Mouse (Mus musculus): Measurements from ENCODE around the gene Klc1. TPM values are rescaled to one million over a fixed set of nuclear protein-coding genes. Genes with fewer than 3 reads are reported as not detected.

The Klc1 gene
- total and polyA plus RNA-seq, 2 experiments from 2014 or later, result 596 to 640 TPM

GRCm38 (mm10) chr12:111817991-111818390 is 59.3 kb downstream of the Klc1 start:
- Histone ChIP-seq H3K9ac (no peak overlapping the region), H3K4me3 (ENCODE audit: low read depth, low read length) (no peak overlapping the region), H3K4me2 (ENCODE audit: low read depth) (no peak overlapping the region), H3K36me3 (ENCODE audit: insufficient read depth) (no peaks in the 10 kb centered on the region), H3K9me3 (ENCODE audit: low read length) (no peaks in the 10 kb centered on the region), H3K27me3 (ENCODE audit: insufficient read depth, low read length) (no peaks in the 10 kb centered on the region), H3K4me1 (ENCODE audit: insufficient read depth) (peaks cover 5% of the 10 kb centered on the region), H3K27ac (ENCODE audit: low read depth, low read length) (no peak overlapping the region)
- no peak for TF ChIP-seq CTCF (IDR thresholded peaks at IDR 0.05; ENCODE audit: low read depth)
- WGBS, result 91% methylated on average over 8 of the region's 8 CpGs
- DNase-seq (no peak), ATAC-seq (no peak)

DNA sequence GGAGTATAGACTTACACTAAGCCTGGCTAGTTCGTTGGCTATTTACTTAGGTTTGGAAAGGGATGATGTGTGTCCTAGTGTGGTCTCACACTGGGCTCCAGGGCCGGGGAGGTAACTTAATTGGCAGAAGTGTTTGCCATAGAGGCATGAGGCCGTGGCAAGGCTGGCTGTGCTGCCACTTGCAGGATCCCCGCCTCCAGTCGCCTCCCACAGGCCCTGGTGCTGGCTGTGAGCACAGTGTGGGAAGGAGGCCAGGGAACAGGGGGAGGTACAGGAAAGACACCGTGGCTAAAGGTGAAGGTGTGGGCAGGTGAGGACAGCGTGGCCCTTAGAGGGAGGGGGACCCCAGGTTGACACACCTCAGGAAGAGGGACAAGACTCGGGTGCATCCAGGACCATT is 61.3 kb downstream of the Klc1 start:
- no peak overlapping the region for H3K27ac ChIP-seq (ENCODE audit: low read depth, low read length)
- ATAC-seq (no peak), DNase-seq (no peak)
- H3K4me2 ChIP-seq (ENCODE audit: low read depth), result no peak overlapping the region
- H3K4me3 ChIP-seq (ENCODE audit: low read depth, low read length), result no peak overlapping the region
- H3K9me3 ChIP-seq (ENCODE audit: low read length), result no peaks in the 10 kb centered on the region
- H3K9ac ChIP-seq, result no peak overlapping the region
- TF ChIP-seq CTCF (IDR thresholded peaks at IDR 0.05; ENCODE audit: low read depth), result no peak
- 74% methylated on average over 8 of the region's 8 CpGs for WGBS
- no peaks in the 10 kb centered on the region for H3K27me3 ChIP-seq (ENCODE audit: insufficient read depth, low read length)
- H3K36me3 ChIP-seq (ENCODE audit: insufficient read depth), result peaks cover 8% of the 10 kb centered on the region
- no peaks in the 10 kb centered on the region for H3K4me1 ChIP-seq (ENCODE audit: insufficient read depth)

DNA sequence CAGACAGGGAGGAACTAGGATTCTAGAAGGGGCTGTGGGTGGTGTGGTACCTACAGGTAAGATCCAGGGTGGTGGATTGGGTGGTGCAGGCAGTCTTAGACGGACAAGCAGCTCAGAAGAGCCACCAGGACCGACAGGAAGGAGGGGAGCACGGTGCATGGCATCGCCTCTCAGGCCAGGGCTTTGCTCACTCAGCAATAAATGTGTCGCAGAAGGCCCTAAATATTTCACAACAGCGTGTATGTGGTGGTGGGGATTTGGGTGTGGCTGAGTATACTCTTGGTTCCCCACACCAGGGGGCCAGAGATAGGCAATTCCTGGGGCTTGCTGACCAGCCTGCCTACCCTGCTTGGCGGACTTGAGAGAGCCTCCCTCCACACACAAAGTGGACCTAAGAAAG is 62.1 kb downstream of the Klc1 start:
- Histone ChIP-seq H3K9ac (no peak overlapping the region), H3K27me3 (ENCODE audit: insufficient read depth, low read length) (no peaks in the 10 kb centered on the region), H3K36me3 (ENCODE audit: insufficient read depth) (peaks cover 16% of the 10 kb centered on the region), H3K27ac (ENCODE audit: low read depth, low read length) (no peak overlapping the region), H3K4me2 (ENCODE audit: low read depth) (no peak overlapping the region), H3K4me1 (ENCODE audit: insufficient read depth) (no peaks in the 10 kb centered on the region), H3K4me3 (ENCODE audit: low read depth, low read length) (no peak overlapping the region), H3K9me3 (ENCODE audit: low read length) (no peaks in the 10 kb centered on the region)
- WGBS, result 92% methylated on average over 7 of the region's 7 CpGs
- DNase-seq (no peak), ATAC-seq (no peak)
- TF ChIP-seq CTCF (IDR thresholded peaks at IDR 0.05; ENCODE audit: low read depth), result no peak

DNA sequence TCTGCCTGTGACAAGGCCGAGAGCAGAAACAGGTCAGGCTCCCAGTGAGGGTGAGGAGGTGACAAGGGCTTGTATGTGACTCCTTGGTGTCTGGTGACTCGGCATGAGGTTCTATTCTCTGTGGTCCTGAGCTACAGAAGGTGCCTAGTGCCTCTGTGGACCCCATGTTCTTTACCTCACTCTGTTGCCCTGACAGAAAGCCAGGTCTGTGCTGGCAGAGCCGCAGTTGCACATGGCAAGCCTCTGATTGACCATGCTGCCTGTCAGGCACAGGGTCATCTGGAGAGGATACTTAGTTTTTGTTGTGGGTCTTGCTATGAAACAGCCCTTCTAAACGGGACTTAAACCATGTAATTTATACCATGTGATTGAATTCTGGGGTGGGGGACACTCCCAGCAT is 63.3 kb downstream of the Klc1 start:
- ATAC-seq (no peak), DNase-seq (no peak)
- Histone ChIP-seq H3K4me2 (ENCODE audit: low read depth) (no peak overlapping the region), H3K9ac (no peak overlapping the region), H3K27ac (ENCODE audit: low read depth, low read length) (no peak overlapping the region), H3K9me3 (ENCODE audit: low read length) (no peaks in the 10 kb centered on the region), H3K4me3 (ENCODE audit: low read depth, low read length) (no peak overlapping the region), H3K4me1 (ENCODE audit: insufficient read depth) (no peaks in the 10 kb centered on the region), H3K27me3 (ENCODE audit: insufficient read depth, low read length) (no peaks in the 10 kb centered on the region), H3K36me3 (ENCODE audit: insufficient read depth) (peaks cover 28% of the 10 kb centered on the region)
- WGBS, result 75% methylated on average over 4 of the region's 4 CpGs
- TF ChIP-seq CTCF (IDR thresholded peaks at IDR 0.05; ENCODE audit: low read depth), result no peak

DNA sequence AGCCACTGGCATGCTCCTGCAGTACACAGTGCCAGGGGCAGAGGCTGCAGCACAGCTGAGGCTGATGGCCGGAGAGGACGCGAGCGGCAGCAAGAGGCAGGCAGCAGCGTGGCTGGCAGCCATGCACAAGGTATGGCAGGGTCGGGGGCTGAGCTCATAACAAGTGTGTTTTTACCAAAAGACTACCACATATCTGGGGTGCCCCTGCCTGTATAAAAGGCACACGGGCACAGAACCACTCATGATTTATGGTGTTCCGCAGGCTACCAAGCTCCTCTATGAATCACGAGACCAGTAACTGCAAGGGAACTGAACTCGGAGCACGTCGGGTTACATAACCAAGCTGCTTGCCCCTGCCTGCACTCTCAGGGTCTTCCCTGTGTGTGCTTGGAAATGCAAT is 68.9 kb downstream of the Klc1 start:
- H3K9ac ChIP-seq, result no peak overlapping the region
- DNase-seq (no peak), ATAC-seq (no peak)
- no peak overlapping the region for H3K27ac ChIP-seq (ENCODE audit: low read depth, low read length)
- TF ChIP-seq CTCF (IDR thresholded peaks at IDR 0.05; ENCODE audit: low read depth), result no peak
- no peak overlapping the region for H3K4me3 ChIP-seq (ENCODE audit: low read depth, low read length)
- H3K36me3 ChIP-seq (ENCODE audit: insufficient read depth), result peaks cover 83% of the 10 kb centered on the region
- 93% methylated on average over 12 of the region's 12 CpGs for WGBS
- H3K27me3 ChIP-seq (ENCODE audit: insufficient read depth, low read length), result no peaks in the 10 kb centered on the region
- H3K4me1 ChIP-seq (ENCODE audit: insufficient read depth), result no peaks in the 10 kb centered on the region
- H3K4me2 ChIP-seq (ENCODE audit: low read depth), result no peak overlapping the region
- no peaks in the 10 kb centered on the region for H3K9me3 ChIP-seq (ENCODE audit: low read length)

DNA sequence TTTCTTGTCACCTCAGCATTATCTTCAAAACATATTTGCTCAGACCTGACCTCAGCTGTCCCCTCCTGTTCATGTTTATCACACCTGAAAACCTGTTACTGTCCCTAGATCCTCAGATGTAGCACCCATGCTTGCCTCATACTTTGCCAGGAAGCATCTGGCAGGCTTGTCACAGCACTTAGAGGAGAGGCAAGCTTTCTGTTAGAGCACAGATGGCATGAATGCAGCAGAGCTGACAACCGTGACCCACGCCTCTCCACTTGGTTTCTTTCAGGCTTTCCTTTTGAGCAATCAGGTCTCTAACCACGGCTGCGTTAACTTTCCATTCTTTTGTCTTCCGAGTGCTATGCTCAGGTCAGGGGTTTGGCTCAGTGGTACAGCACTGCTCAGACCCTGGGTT is 70.8 kb downstream of the Klc1 start:
- H3K9me3 ChIP-seq (ENCODE audit: low read length), result no peaks in the 10 kb centered on the region
- ATAC-seq (0 out of 2 replicates have a peak, but pooled peaks have one; percentile 50), DNase-seq (peak; percentile 35)
- no peaks in the 10 kb centered on the region for H3K27me3 ChIP-seq (ENCODE audit: insufficient read depth, low read length)
- peaks cover 98% of the 10 kb centered on the region for H3K36me3 ChIP-seq (ENCODE audit: insufficient read depth)
- H3K9ac ChIP-seq, result no peak overlapping the region; the same call in 1 of the 2 replicates
- H3K4me2 ChIP-seq (ENCODE audit: low read depth), result no peak overlapping the region
- no peak overlapping the region for H3K4me3 ChIP-seq (ENCODE audit: low read depth, low read length)
- WGBS, result 62% methylated on average over 5 of the region's 5 CpGs
- H3K4me1 ChIP-seq (ENCODE audit: insufficient read depth), result no peaks in the 10 kb centered on the region
- no peak overlapping the region for H3K27ac ChIP-seq (ENCODE audit: low read depth, low read length)
- no peak for TF ChIP-seq CTCF (IDR thresholded peaks at IDR 0.05; ENCODE audit: low read depth)

GRCm38 (mm10) chr12:111829954-111830353 is 71.3 kb downstream of the Klc1 start:
- H3K27ac ChIP-seq (ENCODE audit: low read depth, low read length), result no peak overlapping the region
- no peaks in the 10 kb centered on the region for H3K4me1 ChIP-seq (ENCODE audit: insufficient read depth)
- H3K4me3 ChIP-seq (ENCODE audit: low read depth, low read length), result no peak overlapping the region
- H3K36me3 ChIP-seq (ENCODE audit: insufficient read depth), result peaks cover 97% of the 10 kb centered on the region
- no peak for TF ChIP-seq CTCF (IDR thresholded peaks at IDR 0.05; ENCODE audit: low read depth)
- DNase-seq, result no peak
- H3K27me3 ChIP-seq (ENCODE audit: insufficient read depth, low read length), result no peaks in the 10 kb centered on the region
- H3K9ac ChIP-seq, result no peak overlapping the region
- no peaks in the 10 kb centered on the region for H3K9me3 ChIP-seq (ENCODE audit: low read length)
- 68% methylated on average over 9 of the region's 9 CpGs for WGBS
- H3K4me2 ChIP-seq (ENCODE audit: low read depth), result no peak overlapping the region
- ATAC-seq, result peak; percentile 28; the same call in 1 of the 2 replicates

- ATAC-seq, result no peak
- WGBS, result 85% methylated on average over 10 of the region's 10 CpGs
Measured at GRCm38 (mm10) chr12:111830375-111830774, 71.7 kb downstream of the Klc1 start.

More at GRCm38 (mm10) chr12:111830375-111830774, 71.7 kb downstream of the Klc1 start:
- no peak for DNase-seq
- no peak for TF ChIP-seq CTCF (IDR thresholded peaks at IDR 0.05; ENCODE audit: low read depth)
- Histone ChIP-seq H3K27ac (ENCODE audit: low read depth, low read length) (no peak overlapping the region), H3K27me3 (ENCODE audit: insufficient read depth, low read length) (no peaks in the 10 kb centered on the region), H3K4me2 (ENCODE audit: low read depth) (no peak overlapping the region), H3K4me3 (ENCODE audit: low read depth, low read length) (no peak overlapping the region), H3K9ac (no peak overlapping the region), H3K4me1 (ENCODE audit: insufficient read depth) (no peaks in the 10 kb centered on the region), H3K9me3 (ENCODE audit: low read length) (no peaks in the 10 kb centered on the region), H3K36me3 (ENCODE audit: insufficient read depth) (peaks cover 97% of the 10 kb centered on the region)
